Mouse (Mus musculus): Measurements from ENCODE around the gene Clk2. TPM values are rescaled to one million over a fixed set of nuclear protein-coding genes. Genes with fewer than 3 reads are reported as not detected.

The Clk2 gene
- polyA plus RNA-seq, 1 experiment from 2014 or later: 29.5 TPM

- WGBS: 91% methylated on average over 1 of the region's 1 CpGs
- Histone ChIP-seq H3K4me3 (ENCODE audit: low read depth, low read length) (no peak overlapping the region), H3K4me1 (ENCODE audit: control insufficient read depth, insufficient read depth, low read length) (no peaks in the 10 kb centered on the region), H3K27me3 (ENCODE audit: control insufficient read depth, insufficient read depth, low read length) (no peaks in the 10 kb centered on the region), H3K9me3 (ENCODE audit: control insufficient read depth, low read length) (no peaks in the 10 kb centered on the region), H3K27ac (ENCODE audit: low read depth, low read length) (no peak overlapping the region), H3K9ac (ENCODE audit: low read length) (no peak overlapping the region), H3K4me2 (no peak overlapping the region), H3K36me3 (ENCODE audit: control insufficient read depth, insufficient read depth, low read length) (no peaks in the 10 kb centered on the region)
- ATAC-seq (ENCODE audit: low FRiP score) (no peak), DNase-seq (ENCODE audit: low spot score, missing footprints) (no peak)
Measured at GRCm38 (mm10) chr3:89133752-89134151, 30.8 kb upstream of the Clk2 start.

GRCm38 (mm10) chr3:89135958-89136357 is 28.6 kb upstream of the Clk2 start, which contains the start of gene Pklr:
Gene Pklr, plus strand, starts transcription at chr3:89136142.
- Histone ChIP-seq H3K9me3 (ENCODE audit: control insufficient read depth, low read length) (no peaks in the 10 kb centered on the region), H3K27me3 (ENCODE audit: control insufficient read depth, insufficient read depth, low read length) (no peaks in the 10 kb centered on the region), H3K4me3 (ENCODE audit: low read depth, low read length) (no peak within 1 kb of the TSS), H3K4me1 (ENCODE audit: control insufficient read depth, insufficient read depth, low read length) (no peaks in the 10 kb centered on the region), H3K4me2 (no peak within 1 kb of the TSS), H3K36me3 (ENCODE audit: control insufficient read depth, insufficient read depth, low read length) (no peaks in the 10 kb centered on the region), H3K27ac (ENCODE audit: low read depth, low read length) (no peak within 1 kb of the TSS), H3K9ac (ENCODE audit: low read length) (no peak within 1 kb of the TSS)
- no peak for DNase-seq (ENCODE audit: low spot score, missing footprints)
- ATAC-seq (ENCODE audit: low FRiP score): no peak
- 63% methylated on average over 3 of the region's 3 CpGs for WGBS

- no peak overlapping the region for H3K9ac ChIP-seq (ENCODE audit: low read length)
- no peaks in the 10 kb centered on the region for H3K27me3 ChIP-seq (ENCODE audit: control insufficient read depth, insufficient read depth, low read length)
- no peak overlapping the region for H3K4me2 ChIP-seq
- no peaks in the 10 kb centered on the region for H3K36me3 ChIP-seq (ENCODE audit: control insufficient read depth, insufficient read depth, low read length)
- H3K4me3 ChIP-seq (ENCODE audit: low read depth, low read length): no peak overlapping the region
- 50% methylated on average over 9 of the region's 9 CpGs for WGBS
- no peak overlapping the region for H3K27ac ChIP-seq (ENCODE audit: low read depth, low read length)
- H3K4me1 ChIP-seq (ENCODE audit: control insufficient read depth, insufficient read depth, low read length): no peaks in the 10 kb centered on the region
- DNase-seq (ENCODE audit: low spot score, missing footprints) (no peak), ATAC-seq (ENCODE audit: low FRiP score) (no peak)
- no peaks in the 10 kb centered on the region for H3K9me3 ChIP-seq (ENCODE audit: control insufficient read depth, low read length)
Measured at GRCm38 (mm10) chr3:89136365-89136764, 28.2 kb upstream of the Clk2 start.

GRCm38 (mm10) chr3:89144821-89145220 is 19.8 kb upstream of the Clk2 start:
- ATAC-seq (ENCODE audit: low FRiP score) (no peak), DNase-seq (ENCODE audit: low spot score, missing footprints) (no peak)
- 84% methylated on average over 10 of the region's 10 CpGs for WGBS
- Histone ChIP-seq H3K4me3 (ENCODE audit: low read depth, low read length) (no peak overlapping the region), H3K4me1 (ENCODE audit: control insufficient read depth, insufficient read depth, low read length) (peaks cover 7% of the 10 kb centered on the region), H3K4me2 (no peak overlapping the region), H3K9ac (ENCODE audit: low read length) (no peak overlapping the region), H3K9me3 (ENCODE audit: control insufficient read depth, low read length) (no peaks in the 10 kb centered on the region), H3K27me3 (ENCODE audit: control insufficient read depth, insufficient read depth, low read length) (peaks cover 5% of the 10 kb centered on the region; the same call in 1 of the 2 replicates), H3K27ac (ENCODE audit: low read depth, low read length) (no peak overlapping the region), H3K36me3 (ENCODE audit: control insufficient read depth, insufficient read depth, low read length) (no peaks in the 10 kb centered on the region)

- ATAC-seq (ENCODE audit: low FRiP score) (no peak), DNase-seq (ENCODE audit: low spot score, missing footprints) (no peak)
- peaks cover 7% of the 10 kb centered on the region for H3K4me1 ChIP-seq (ENCODE audit: control insufficient read depth, insufficient read depth, low read length)
Measured at GRCm38 (mm10) chr3:89145566-89145965, 19.0 kb upstream of the Clk2 start.

GRCm38 (mm10) chr3:89147101-89147978 is 17.3 kb upstream of the Clk2 start:
- 24% methylated on average over 26 of the region's 26 CpGs for WGBS

More at GRCm38 (mm10) chr3:89145566-89145965, 19.0 kb upstream of the Clk2 start:
- WGBS: 26% methylated on average over 8 of the region's 8 CpGs
- H3K27me3 ChIP-seq (ENCODE audit: control insufficient read depth, insufficient read depth, low read length): peaks cover 5% of the 10 kb centered on the region; the same call in 1 of the 2 replicates
- H3K27ac ChIP-seq (ENCODE audit: low read depth, low read length): no peak overlapping the region
- H3K36me3 ChIP-seq (ENCODE audit: control insufficient read depth, insufficient read depth, low read length): no peaks in the 10 kb centered on the region
- H3K4me3 ChIP-seq (ENCODE audit: low read depth, low read length): no peak overlapping the region
- H3K9ac ChIP-seq (ENCODE audit: low read length): no peak overlapping the region
- no peak overlapping the region for H3K4me2 ChIP-seq
- no peaks in the 10 kb centered on the region for H3K9me3 ChIP-seq (ENCODE audit: control insufficient read depth, low read length)

GRCm38 (mm10) chr3:89147979-89148311 is 16.6 kb upstream of the Clk2 start:
- no peaks in the 10 kb centered on the region for H3K9me3 ChIP-seq (ENCODE audit: control insufficient read depth, low read length)
- no peak overlapping the region for H3K9ac ChIP-seq (ENCODE audit: low read length)
- H3K36me3 ChIP-seq (ENCODE audit: control insufficient read depth, insufficient read depth, low read length): no peaks in the 10 kb centered on the region
- peak overlapping the region; percentile 27 for H3K4me2 ChIP-seq
- whole genome bisulfite sequencing: 11% methylated on average over 15 of the region's 15 CpGs
- peaks cover 5% of the 10 kb centered on the region; the same call in 1 of the 2 replicates for H3K27me3 ChIP-seq (ENCODE audit: control insufficient read depth, insufficient read depth, low read length)
- no peak overlapping the region for H3K27ac ChIP-seq (ENCODE audit: low read depth, low read length)
- no peak for DNase-seq (ENCODE audit: low spot score, missing footprints)
- H3K4me3 ChIP-seq (ENCODE audit: low read depth, low read length): no peak overlapping the region
- H3K4me1 ChIP-seq (ENCODE audit: control insufficient read depth, insufficient read depth, low read length): peaks cover 7% of the 10 kb centered on the region
- no peak for ATAC-seq (ENCODE audit: low FRiP score)

More at GRCm38 (mm10) chr3:89147101-89147978, 17.3 kb upstream of the Clk2 start:
- Histone ChIP-seq H3K36me3 (ENCODE audit: control insufficient read depth, insufficient read depth, low read length) (no peaks in the 10 kb centered on the region), H3K27ac (ENCODE audit: low read depth, low read length) (no peak overlapping the region), H3K4me2 (peak overlapping the region; percentile 27), H3K27me3 (ENCODE audit: control insufficient read depth, insufficient read depth, low read length) (peaks cover 5% of the 10 kb centered on the region; the same call in 1 of the 2 replicates), H3K9ac (ENCODE audit: low read length) (no peak overlapping the region), H3K4me3 (ENCODE audit: low read depth, low read length) (no peak overlapping the region), H3K9me3 (ENCODE audit: control insufficient read depth, low read length) (no peaks in the 10 kb centered on the region), H3K4me1 (ENCODE audit: control insufficient read depth, insufficient read depth, low read length) (peaks cover 7% of the 10 kb centered on the region)
- 0 out of 2 replicates have a peak, but pooled peaks have one; percentile 27 for ATAC-seq (ENCODE audit: low FRiP score)
- DNase-seq (ENCODE audit: low spot score, missing footprints): no peak

- Histone ChIP-seq H3K4me1 (ENCODE audit: control insufficient read depth, insufficient read depth, low read length) (peaks cover 7% of the 10 kb centered on the region), H3K27ac (ENCODE audit: low read depth, low read length) (no peak overlapping the region), H3K36me3 (ENCODE audit: control insufficient read depth, insufficient read depth, low read length) (no peaks in the 10 kb centered on the region), H3K4me2 (no peak overlapping the region), H3K27me3 (ENCODE audit: control insufficient read depth, insufficient read depth, low read length) (peaks cover 5% of the 10 kb centered on the region; the same call in 1 of the 2 replicates), H3K9ac (ENCODE audit: low read length) (no peak overlapping the region), H3K4me3 (ENCODE audit: low read depth, low read length) (no peak overlapping the region), H3K9me3 (ENCODE audit: control insufficient read depth, low read length) (no peaks in the 10 kb centered on the region)
- WGBS: 70% methylated on average over 14 of the region's 14 CpGs
- DNase-seq (ENCODE audit: low spot score, missing footprints): no peak
- no peak for ATAC-seq (ENCODE audit: low FRiP score)
Measured at GRCm38 (mm10) chr3:89148567-89148966, 16.0 kb upstream of the Clk2 start.

- peaks cover 5% of the 10 kb centered on the region for H3K4me1 ChIP-seq (ENCODE audit: control insufficient read depth, insufficient read depth, low read length)
- H3K36me3 ChIP-seq (ENCODE audit: control insufficient read depth, insufficient read depth, low read length): no peaks in the 10 kb centered on the region
- WGBS: 63% methylated on average over 17 of the region's 17 CpGs
- no peak overlapping the region for H3K27ac ChIP-seq (ENCODE audit: low read depth, low read length)
- ATAC-seq (ENCODE audit: low FRiP score) (no peak), DNase-seq (ENCODE audit: low spot score, missing footprints) (no peak)
- no peak overlapping the region for H3K4me3 ChIP-seq (ENCODE audit: low read depth, low read length)
- H3K4me2 ChIP-seq: no peak overlapping the region
- H3K9ac ChIP-seq (ENCODE audit: low read length): no peak overlapping the region
- H3K9me3 ChIP-seq (ENCODE audit: control insufficient read depth, low read length): no peaks in the 10 kb centered on the region
- H3K27me3 ChIP-seq (ENCODE audit: control insufficient read depth, insufficient read depth, low read length): no peaks in the 10 kb centered on the region; the same call in 1 of the 2 replicates
Measured at GRCm38 (mm10) chr3:89152084-89152835, 12.3 kb upstream of the Clk2 start.

Data from midbrain, embryonic 11.5 days (tissue).